Mouse (Mus musculus): ENCODE measurements around the gene Phkg2.
"Not testable (repeated sequence)": the region's sequence is repeated elsewhere in the genome, so short reads cannot be mapped to it uniquely, and the experiment has no call there.

Phkg2 gene

GRCm38 (mm10) chr7:127596747-127597146 lies 23.6 kb downstream of the Phkg2 start:
- in situ Hi-C loops (cut with MboI; ENCODE audit: low pct_unique_long_range_greater_than_20kb in 1 of 2, low sequenced_read_pairs in 2 of 2, unreplicated experiment in 1 of 2): no loop called here

DNA sequence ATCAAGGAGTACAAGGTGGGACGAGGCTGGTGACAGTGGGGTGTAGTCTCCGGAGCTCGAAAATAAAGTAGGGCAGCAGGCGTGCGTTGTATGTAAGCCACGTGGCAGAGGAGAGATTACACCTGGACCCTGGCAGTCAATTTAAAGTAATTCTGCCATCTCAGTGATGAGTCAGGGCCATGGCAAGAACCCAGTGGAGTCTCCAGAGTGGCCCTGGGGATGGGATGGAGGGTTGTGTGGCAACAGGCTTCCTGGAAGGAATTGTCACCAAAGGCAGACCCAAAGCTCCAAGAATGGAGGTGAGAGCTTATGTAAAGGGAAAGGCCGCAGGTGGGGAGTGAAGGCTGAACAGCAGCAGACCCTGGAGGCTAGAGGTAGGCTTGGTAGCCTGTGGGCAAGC lies 27.5 kb downstream of the Phkg2 start:
- in situ Hi-C loops (cut with MboI; ENCODE audit: low pct_unique_long_range_greater_than_20kb in 1 of 2, low sequenced_read_pairs in 2 of 2, unreplicated experiment in 1 of 2): no loop called here

- in situ Hi-C loops (cut with MboI; ENCODE audit: low pct_unique_long_range_greater_than_20kb in 1 of 2, low sequenced_read_pairs in 2 of 2, unreplicated experiment in 1 of 2): no loop called here
These were observed 28.6 kb downstream of the Phkg2 start for GRCm38 (mm10) chr7:127601735-127602134.

DNA sequence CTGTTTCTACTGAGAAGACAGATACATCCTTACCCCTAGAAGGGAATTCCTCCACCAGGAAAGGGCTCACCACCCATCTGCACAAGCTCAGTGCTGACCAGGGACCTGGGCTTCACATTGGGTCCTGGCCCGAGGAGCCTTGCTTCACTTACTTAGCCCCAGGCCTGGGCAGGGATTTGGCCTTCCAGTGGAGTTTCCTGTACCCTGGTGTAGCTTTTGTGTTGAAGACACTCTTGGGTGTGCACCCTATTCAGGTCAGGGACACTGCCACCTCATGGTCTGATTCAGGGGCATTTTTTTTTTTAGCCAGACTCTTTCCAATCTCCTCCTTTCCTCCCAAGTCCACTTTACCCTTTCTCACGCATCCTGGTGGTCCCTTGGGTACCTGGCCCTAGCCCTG lies 29.8 kb downstream of the Phkg2 start:
- in situ Hi-C loops (cut with MboI; ENCODE audit: low pct_unique_long_range_greater_than_20kb in 1 of 2, low sequenced_read_pairs in 2 of 2, unreplicated experiment in 1 of 2): no loop called here

DNA sequence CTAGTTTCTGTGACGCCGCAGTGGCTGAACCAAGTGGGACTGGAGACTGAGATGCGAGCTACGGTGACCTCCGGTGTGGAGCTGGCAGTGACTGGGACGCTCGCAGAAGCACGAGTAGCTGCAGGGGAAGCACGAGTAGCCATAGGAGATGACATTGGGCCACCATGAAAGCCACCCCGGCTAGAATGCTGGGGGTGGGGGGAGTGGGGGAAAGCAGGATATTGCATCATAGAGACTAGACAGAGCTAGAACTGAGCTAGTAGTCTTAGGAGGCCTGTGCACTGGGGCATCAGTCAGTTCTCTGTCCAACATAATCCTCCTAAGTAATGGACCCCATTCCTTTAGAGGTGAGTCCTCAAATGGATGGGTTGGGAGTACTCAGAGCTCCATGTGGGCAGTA lies 31.1 kb downstream of the Phkg2 start:
- in situ Hi-C loops (cut with MboI; ENCODE audit: low pct_unique_long_range_greater_than_20kb in 1 of 2, low sequenced_read_pairs in 2 of 2, unreplicated experiment in 1 of 2): no loop called here

- in situ Hi-C loops (cut with MboI; ENCODE audit: low pct_unique_long_range_greater_than_20kb in 1 of 2, low sequenced_read_pairs in 2 of 2, unreplicated experiment in 1 of 2): no loop called here
These were observed 34.0 kb downstream of the Phkg2 start for GRCm38 (mm10) chr7:127607150-127607549.

DNA sequence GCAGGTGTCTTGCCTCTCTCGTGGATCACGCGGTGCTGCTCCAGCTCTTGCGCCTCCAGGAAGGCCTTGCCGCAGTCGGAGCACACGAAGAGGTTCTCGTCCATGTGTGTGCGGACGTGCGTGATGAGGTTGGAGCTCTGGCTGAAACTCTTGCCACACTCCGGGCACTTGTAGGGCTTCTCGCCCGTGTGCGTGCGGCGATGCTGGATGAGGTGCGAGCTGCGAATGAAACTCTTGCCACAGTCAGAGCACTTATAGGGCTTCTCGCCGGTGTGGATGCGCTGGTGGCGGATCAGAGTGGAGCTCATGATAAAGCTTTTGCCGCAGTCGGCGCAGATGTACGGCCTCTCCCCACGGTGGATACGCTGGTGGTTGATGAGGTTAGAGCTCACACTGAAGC lies 37.9 kb downstream of the Phkg2 start:
- in situ Hi-C loops (cut with MboI; ENCODE audit: low pct_unique_long_range_greater_than_20kb in 1 of 2, low sequenced_read_pairs in 2 of 2, unreplicated experiment in 1 of 2): no loop called here

DNA sequence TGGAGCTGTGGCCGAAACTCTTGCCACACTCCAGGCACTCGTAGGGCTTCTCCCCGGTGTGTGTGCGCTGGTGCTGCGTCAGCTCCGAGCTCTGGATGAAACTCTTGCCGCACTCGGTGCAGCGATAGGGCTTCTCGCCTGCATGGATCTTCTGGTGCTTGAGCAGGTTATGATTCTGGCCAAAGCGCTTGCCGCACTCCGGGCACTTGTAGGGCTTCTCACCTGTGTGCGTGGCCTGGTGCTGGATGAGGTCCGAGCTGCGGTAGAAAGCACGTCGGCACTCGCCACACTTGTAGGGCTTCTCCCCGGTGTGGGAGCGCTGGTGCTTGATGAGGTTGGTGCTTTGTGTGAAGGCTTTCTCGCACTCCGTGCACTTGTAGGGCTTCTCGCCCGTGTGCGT lies 38.4 kb downstream of the Phkg2 start:
- in situ Hi-C loops (cut with MboI; ENCODE audit: low pct_unique_long_range_greater_than_20kb in 1 of 2, low sequenced_read_pairs in 2 of 2, unreplicated experiment in 1 of 2): no loop called here

GRCm38 (mm10) chr7:127613501-127613900 lies 40.4 kb downstream of the Phkg2 start:
- in situ Hi-C loops (cut with MboI; ENCODE audit: low pct_unique_long_range_greater_than_20kb in 1 of 2, low sequenced_read_pairs in 2 of 2, unreplicated experiment in 1 of 2): no loop called here

DNA sequence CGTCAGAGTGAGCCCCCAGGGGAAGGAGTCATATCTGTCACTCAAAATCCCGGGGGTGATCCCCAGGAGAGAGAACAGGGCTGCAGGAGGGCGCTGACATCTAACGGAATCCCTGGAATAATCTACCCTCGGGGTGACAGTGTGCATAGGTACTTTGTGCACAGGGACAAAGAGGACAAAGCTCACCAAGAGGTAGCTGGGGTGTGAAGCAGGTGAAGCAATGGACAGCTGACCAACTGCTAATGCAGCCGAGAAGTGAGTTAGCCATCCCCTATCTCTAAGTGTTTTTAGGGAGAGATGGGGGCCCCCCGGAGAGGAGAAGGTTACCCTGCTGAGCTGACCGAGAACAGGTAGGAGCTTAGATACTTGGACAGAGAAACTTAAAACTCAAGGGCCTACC lies 41.0 kb downstream of the Phkg2 start:
- in situ Hi-C loops (cut with MboI; ENCODE audit: low pct_unique_long_range_greater_than_20kb in 1 of 2, low sequenced_read_pairs in 2 of 2, unreplicated experiment in 1 of 2): no loop called here

GRCm38 (mm10) chr7:127614511-127614890 lies 41.4 kb downstream of the Phkg2 start:
- in situ Hi-C loops (cut with MboI; ENCODE audit: low pct_unique_long_range_greater_than_20kb in 1 of 2, low sequenced_read_pairs in 2 of 2, unreplicated experiment in 1 of 2): no loop called here

- in situ Hi-C loops (cut with MboI; ENCODE audit: low pct_unique_long_range_greater_than_20kb in 1 of 2, low sequenced_read_pairs in 2 of 2, unreplicated experiment in 1 of 2): no loop called here
These were observed 42.0 kb downstream of the Phkg2 start, which contains the start of gene Zfp629 for GRCm38 (mm10) chr7:127614891-127615843. Zfp629 (minus strand) TSS chr7:127615797.

- in situ Hi-C loops (cut with MboI; ENCODE audit: low pct_unique_long_range_greater_than_20kb in 1 of 2, low sequenced_read_pairs in 2 of 2, unreplicated experiment in 1 of 2): no loop called here
These were observed 43.2 kb downstream of the Phkg2 start for GRCm38 (mm10) chr7:127616336-127616735.

DNA sequence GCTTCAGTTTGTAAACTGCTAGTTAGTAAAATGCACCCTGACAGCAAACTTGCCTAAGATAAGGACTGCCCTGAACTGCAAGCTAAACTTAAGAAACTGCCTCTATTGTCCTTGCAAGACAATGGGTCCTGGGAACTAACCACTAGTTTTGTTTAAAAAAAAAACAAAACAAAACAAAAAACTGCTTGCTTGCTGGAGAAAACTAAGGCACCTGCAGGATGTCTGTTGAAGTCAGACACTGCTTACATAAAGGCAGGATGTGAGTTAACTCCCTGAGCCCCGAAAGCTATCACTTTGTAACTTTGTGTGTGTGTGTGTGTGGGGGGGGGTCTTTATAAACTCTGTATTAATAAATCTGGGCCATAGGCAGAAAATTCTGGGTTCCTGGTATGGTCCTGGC lies 43.7 kb downstream of the Phkg2 start:
- in situ Hi-C loops (cut with MboI; ENCODE audit: low pct_unique_long_range_greater_than_20kb in 1 of 2, low sequenced_read_pairs in 2 of 2, unreplicated experiment in 1 of 2): no loop called here

- in situ Hi-C loops (cut with MboI; ENCODE audit: low pct_unique_long_range_greater_than_20kb in 1 of 2, low sequenced_read_pairs in 2 of 2, unreplicated experiment in 1 of 2): no loop called here
These were observed 44.8 kb downstream of the Phkg2 start for GRCm38 (mm10) chr7:127617962-127618361.

DNA sequence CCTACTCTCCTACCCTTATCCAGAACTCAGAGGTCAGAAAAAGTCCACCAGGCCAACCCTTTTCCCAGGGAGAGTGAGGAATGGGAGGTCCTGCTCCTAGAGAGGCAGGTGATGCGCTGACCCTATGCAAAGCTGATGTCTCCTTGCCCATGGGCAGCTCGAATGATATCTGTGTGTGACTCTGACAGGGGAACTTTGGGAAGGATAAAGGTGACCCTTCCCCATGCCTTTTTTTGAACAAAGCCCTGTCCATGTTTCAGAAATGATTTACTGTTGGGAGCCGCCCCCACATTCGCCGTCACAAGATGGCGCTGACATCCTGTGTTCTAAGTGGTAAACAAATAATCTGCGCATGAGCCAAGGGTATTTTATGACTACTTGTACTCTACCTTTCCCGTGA lies 45.3 kb downstream of the Phkg2 start:
- in situ Hi-C loops (cut with MboI; ENCODE audit: low pct_unique_long_range_greater_than_20kb in 1 of 2, low sequenced_read_pairs in 2 of 2, unreplicated experiment in 1 of 2): not testable (repeated sequence)

- in situ Hi-C loops (cut with MboI; ENCODE audit: low pct_unique_long_range_greater_than_20kb in 1 of 2, low sequenced_read_pairs in 2 of 2, unreplicated experiment in 1 of 2): no loop called here
These were observed 52.9 kb downstream of the Phkg2 start for GRCm38 (mm10) chr7:127626039-127626438.

DNA sequence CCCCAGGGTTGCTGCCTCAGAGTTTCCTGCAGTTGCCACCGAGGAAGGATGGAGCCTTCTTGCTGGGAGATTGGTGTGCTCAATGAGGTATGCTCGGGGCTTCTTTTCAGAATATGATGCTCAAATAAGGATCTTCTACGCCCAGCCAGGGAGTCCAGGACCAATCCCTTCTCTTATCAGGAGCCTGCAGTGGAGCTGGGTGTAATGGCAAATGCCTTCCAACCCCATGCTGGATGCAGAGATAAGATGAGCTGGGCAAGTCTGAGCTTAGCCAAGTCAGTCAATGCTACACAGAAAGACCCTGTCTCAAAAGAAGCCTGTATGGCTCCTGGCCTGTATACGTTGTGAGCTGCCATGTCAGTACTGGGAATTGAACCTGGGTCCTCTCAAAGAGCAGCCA lies 53.3 kb downstream of the Phkg2 start:
- in situ Hi-C loops (cut with MboI; ENCODE audit: low pct_unique_long_range_greater_than_20kb in 1 of 2, low sequenced_read_pairs in 2 of 2, unreplicated experiment in 1 of 2): no loop called here

DNA sequence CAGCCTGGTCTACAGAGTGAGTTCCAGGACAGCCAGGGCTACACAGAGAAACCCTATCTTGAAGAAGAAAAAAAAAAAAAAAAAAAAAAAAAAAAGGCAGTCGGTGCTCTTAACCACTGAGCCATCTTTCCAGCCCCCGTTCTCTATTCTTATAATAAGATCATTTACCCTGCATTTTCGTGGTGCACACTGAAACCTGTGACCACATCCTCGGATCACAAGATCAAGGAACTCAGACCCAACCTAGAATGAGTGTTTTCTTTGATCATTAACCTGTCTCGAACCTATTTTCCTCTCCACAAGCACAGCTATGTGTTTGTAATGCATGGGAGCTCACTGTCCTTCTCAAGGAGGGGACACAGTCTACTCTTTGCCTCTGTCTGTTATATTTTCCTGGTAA lies 55.5 kb downstream of the Phkg2 start:
- in situ Hi-C loops (cut with MboI; ENCODE audit: low pct_unique_long_range_greater_than_20kb in 1 of 2, low sequenced_read_pairs in 2 of 2, unreplicated experiment in 1 of 2): no loop called here

DNA sequence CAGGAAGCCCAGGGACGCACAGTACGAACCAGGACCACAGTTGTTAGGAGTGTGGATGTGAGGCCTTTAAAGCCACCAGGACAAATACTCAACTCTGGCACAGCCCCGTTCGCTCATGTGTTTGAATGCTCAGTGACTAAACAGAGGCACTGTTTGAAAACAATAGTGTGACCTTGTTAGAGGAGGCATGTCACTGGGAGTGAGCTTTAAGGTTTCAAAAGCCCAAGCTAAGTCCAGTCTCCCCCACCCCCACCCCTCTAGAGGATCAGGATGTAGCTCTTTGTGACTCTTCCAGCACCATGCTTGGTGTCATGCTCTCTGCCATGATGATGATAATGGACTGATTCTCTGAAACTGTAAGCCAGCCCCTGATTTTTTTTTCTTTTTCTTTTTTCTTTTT lies 58.3 kb downstream of the Phkg2 start:
- in situ Hi-C loops (cut with MboI; ENCODE audit: low pct_unique_long_range_greater_than_20kb in 1 of 2, low sequenced_read_pairs in 2 of 2, unreplicated experiment in 1 of 2): no loop called here

Data from mouse embryonic stem cell (cell line).